Mouse (Mus musculus) kidney, adult 11 months (tissue): ENCODE measurements around the gene Srpk1.

Experiments
- DNase-seq: peaks from one replicate; pipeline ENCODE4 v3.0.0; 2022

Srpk1 gene

GRCm38 (mm10) chr17:28622300-28622759 is at the start of gene Srpk1:
TSS of gene Srpk1 (minus strand) at chr17:28622709.
- peak; percentile 86 for DNase-seq

- no peak for DNase-seq
Observed at GRCm38 (mm10) chr17:28659564-28659963, 37.1 kb upstream of the Srpk1 start.

DNA sequence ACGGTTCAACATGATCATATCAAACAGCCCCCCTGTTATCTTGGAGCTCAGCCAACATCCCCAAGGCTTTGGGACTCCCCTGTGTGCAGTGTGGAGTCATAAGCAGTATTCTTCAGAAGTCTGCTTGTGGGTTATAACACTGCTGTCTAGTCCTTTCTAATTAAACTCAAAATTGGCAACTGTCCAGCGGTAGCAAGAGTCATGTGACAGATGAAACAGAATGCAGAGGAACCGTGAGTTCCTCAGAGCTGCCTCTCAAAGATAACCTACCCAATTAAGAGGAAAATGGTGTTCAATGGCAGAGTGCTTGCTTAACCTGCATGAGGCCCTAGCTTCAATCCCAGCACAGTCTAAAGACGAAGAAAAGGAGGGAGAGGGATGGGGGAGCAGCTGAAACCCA is 35.4 kb upstream of the Srpk1 start:
- DNase-seq = no peak

DNA sequence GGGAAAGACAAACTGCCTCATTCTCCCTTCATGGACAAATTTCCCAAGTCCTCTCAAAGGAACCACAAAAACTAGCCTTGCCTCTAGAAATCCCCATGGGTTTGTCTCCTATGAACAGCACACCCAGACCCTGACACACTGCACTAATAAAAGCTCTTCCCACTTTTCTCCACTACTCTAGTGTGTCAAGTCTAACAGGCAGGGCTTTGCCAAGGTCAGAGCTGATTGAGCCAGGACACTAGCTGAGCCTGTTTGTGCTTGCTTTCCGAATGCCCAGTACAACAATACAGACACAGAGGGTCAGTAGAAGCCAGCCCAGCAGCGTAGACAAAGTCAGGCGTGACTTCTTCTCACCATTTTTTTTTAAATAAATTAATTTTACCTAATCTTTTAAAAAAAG is 27.8 kb upstream of the Srpk1 start:
- DNase-seq = no peak

DNA sequence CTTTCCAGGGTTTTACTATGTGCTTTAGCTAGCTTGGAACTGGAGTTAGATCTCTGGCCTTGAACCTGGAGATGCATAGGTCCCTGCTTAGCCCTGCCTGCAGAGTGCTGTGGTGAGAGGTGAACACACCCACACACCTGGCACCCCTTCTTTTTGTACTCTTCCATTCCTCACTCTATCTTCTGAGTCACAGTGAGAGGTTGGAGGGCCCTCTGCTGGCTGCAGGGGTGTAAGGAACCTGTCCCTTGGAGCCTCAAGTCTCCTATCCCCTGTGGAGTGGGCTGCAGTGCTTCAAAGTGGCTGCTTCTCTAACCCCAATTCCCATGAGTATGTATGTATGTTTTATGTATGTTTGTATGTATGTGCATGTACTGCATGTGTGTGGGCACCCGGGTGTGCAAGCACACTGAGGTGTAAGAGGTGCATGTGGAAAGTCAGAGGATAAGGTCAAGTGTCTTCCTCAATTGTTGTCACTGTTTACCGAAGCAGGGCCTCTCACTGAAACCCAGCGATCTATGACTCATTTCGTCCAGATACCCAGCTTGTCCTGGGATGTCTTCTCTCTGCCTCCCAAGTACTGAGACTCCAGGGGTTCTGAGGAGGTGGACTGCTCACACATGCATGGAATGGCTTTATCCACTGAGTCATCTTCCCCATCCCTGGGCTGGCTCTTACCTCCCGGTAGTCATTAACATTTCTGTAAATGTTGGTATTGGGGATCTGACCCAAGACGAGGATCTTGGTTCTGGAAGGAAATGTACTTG is 26.3 kb upstream of the Srpk1 start:
- DNase-seq = peak; percentile 17

DNA sequence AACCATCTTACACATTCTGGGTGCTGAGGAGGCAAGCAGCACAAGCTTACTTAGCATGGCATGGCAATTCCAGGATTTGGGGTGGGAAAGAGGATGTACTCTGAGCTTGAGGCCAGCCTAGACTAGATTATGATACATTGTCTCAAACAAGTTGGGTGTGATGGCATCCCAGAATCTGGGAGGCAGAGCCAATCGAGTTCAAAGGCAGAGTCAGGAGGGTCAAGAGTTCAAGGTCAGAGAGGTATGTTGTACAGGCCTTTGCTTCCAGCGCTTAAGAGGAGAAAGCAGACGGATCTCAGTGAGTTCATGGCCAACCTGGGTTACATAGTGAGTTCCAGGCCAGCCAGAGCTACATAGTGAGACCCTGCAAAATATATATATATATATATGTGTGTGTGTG is 23.7 kb upstream of the Srpk1 start:
- DNase-seq = no peak

- DNase-seq = no peak
Observed at GRCm38 (mm10) chr17:28644112-28644511, 21.6 kb upstream of the Srpk1 start.

DNA sequence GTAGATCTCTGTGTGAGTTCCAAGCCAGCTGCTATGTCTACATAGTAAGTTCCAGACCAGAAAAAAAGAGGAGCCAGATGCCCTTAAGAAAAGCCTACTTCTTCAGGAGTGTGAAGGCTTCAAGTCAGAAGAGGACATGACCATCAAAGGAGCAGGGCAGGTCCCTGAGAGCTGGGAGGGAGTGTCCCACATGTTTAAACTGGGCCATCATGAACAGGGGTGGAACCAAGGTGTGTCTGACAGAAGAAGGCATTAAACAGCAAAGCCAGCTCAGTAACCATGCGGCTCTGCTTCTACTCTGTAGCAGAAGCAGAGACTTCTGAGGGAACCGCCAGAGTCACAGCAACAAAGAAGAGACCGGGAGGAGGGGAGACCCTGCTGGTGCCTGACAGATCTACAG is 21.2 kb upstream of the Srpk1 start:
- DNase-seq = no peak

DNA sequence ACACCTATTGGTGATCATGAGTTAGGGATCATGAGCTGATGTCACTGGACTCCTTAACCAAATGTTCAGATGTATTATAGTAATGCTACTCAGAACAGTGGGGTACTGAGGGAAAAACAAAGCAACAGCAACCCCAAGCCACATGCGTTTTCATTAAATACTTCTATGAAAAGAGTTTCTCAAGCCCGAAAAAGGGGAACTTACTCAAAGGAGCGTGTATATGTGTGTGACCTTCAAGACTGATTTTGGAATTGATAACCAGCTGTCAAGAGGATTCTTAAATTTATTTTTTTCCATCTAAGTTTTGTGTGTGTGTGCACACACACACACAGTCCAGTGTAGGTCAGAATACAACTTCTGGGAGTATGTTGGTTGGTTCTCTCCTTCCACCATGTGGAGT is 17.6 kb upstream of the Srpk1 start:
- no peak for DNase-seq

DNA sequence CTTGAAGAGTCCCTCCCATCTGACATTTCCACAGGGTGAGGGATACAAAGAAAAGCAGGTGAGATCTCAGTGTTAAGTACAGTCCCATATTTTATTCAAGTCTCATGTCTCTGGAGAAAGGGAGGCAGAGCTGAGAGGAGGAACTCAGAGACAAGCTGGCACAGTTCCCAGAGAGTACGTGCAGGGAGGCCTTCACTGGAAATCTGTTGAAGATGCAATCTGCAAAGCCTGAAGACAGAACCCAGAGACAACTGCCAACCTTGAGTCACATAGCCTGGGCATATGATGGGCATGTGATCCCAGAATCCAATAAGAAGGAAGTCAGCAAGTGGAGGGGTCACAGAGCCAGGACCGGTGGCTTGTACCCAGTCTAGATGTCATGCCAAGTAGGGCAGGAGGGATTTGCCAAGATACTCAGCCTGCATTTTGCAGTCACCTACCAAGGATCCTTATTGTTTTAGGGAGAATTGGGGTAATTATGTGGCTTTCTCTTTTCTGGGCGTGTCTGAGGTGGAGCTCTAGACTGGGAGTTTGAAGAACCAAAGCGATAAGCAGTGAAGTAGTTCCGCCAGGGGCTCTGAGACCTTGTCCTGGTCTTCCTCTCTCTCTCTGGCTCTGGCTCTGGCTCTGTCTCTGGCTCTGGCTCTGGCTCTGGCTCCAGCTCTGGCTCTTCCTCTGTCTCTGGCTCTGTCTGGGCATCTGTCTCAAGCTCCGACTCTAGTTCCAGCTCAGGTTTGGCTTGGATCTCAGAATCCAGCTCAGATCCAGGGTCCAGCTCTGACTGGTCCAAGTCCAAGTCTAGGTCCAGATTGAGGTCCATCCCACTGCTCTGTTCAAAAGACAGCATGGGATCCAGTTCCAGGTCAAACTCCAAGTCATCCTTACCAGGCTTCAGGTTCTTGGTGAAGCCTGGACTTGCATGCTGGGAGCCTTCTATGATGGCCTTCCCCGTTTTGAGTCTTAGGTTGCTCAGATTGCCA is 15.5 kb upstream of the Srpk1 start:
- DNase-seq = peak; percentile 24

DNA sequence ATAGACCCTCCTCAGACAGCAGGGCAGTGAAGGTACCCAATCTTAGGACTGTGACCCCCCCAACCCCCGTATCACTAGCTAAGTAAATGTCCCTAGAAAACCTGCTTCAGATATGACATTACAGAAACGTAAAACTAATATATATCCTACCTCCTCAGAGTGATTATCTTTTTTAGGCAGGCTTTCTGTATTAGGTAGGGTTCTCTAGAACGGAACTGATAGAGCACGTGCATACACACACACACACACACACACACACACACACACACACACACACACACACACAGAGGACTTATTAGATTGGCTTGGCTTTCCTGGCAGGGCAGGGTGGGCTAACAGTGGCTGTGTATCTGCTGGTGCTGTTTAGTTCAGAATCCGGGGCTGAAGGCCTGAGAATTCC is 13.3 kb upstream of the Srpk1 start:
- no peak for DNase-seq

- DNase-seq = no peak
Observed at GRCm38 (mm10) chr17:28629125-28629524, 6.6 kb upstream of the Srpk1 start.

DNA sequence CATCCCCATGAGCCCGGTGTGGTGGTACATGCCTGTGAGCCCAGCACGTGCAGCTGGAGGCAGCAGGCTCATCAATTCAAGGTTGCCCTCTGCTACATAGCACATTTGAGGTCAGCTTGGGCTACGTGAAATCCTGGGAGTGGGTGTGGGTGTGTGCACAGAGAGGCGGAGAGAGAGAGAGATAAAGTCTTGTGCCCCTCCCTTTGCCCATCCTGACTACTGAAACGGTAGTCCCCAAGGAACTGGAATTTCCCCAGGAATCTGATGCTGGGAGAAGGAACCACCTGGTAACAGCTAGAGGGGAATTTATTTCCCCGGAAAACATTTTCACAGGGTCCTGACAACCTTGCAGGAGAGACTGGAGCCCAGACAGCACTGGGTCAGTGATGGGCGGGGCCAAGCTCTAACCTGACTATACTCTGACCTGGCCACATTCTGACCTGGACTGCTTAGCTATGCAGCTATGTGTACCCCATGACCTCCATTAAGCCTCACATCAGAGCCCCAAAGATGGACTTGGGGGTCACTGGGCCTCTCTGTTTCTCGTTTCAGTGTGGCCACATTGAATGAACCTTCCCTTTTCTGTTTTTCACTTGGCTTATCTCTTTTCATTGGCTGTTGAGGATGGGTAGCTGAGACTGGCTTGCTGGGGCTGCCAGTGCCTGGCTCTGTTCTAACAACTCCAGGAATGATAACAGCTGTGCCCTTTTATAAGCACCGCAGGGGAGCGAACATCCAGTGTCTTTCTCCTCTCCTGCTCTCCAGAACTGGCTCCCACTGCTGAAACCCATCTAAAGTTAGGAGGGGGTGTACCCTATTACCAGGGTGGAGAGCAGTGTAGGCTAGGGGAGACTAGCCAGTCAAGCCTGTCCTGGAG is 6.0 kb upstream of the Srpk1 start:
- DNase-seq = peak; percentile 26

DNA sequence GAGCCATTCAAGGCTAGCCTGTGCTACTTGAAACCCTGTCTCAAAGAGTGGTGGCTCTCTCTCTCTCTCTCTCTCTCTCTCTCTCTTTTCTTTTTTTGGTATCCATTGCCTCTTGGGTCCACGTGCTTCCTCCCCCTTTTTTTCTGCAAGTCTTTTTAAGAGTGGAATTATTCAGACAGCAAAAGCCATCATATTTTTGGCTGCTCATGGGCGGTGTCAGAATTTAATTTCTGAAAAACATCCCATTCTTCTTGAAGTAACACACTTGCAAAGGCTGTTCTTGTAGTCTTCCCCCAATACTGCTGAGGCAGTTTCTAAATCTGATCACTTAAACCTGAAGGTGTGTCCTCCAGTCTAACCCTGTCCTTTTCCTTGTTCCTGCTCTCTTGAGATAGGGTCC is 4.4 kb upstream of the Srpk1 start:
- no peak for DNase-seq

GRCm38 (mm10) chr17:28625327-28625726 is 2.8 kb upstream of the Srpk1 start:
- no peak for DNase-seq

DNA sequence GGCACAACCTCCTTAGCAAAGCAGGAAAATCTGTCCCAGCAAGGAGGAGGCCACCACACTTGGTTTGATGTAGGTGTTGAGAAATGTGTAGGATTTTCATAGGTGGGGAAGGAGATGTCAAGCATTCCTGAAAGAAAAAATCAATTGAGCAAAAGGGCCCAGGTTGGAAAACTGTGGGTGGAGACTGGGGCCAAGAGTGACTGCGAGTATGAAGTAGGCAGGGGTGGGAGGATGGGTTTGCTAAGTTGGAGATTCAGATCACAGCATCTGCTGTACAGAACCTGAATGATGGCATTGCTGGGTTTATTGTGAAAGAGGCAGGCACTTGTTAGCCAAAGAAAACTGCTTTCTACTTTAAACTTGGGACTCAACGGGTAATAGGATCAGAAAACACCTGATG is 2.3 kb upstream of the Srpk1 start:
- DNase-seq = no peak

DNA sequence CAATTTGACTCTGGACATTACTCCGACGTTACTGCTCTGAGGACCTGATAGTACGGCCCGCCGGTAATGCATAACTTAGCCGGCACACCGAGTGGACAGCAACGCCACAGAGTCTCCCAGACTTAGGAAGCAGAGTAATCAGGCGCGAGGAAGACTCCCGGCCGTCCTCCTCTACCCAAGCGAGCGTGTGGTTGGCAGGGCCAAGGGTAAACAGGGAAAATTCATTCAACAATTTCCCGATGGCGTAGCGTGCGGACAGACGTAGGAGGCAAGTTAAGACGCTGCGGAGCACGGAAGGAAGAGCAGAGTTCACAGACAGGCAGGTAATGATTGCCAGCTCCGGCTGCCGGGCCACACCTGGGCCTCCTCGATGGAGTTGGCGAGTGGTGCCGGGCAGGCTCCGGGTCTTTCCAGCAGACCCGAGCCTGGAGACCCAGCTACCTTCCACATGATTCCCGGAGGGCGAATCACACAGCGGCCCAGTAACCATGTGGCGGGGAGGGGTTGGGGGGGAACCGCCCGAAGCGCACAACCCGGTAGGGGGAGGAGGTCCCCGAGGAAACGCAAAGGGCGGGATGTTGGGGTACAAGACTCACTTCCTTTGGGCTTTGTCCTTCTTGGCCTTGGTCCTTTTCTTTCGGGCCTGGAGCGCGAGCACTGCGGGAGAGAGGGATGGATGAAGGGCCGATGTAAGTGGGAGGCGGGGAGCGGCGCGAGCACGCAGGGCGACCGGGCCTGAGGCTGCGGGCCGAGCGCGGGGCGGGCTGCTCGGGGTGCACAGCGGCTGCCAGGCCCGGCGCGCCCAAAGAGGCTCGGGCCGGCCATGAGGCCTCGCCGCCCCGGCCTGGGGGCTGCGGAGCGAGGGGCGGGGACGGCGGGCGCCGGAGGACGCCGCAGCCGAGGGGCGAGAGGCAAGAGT is 869 bp downstream of the Srpk1 start:
- DNase-seq = peak; percentile 78

DNA sequence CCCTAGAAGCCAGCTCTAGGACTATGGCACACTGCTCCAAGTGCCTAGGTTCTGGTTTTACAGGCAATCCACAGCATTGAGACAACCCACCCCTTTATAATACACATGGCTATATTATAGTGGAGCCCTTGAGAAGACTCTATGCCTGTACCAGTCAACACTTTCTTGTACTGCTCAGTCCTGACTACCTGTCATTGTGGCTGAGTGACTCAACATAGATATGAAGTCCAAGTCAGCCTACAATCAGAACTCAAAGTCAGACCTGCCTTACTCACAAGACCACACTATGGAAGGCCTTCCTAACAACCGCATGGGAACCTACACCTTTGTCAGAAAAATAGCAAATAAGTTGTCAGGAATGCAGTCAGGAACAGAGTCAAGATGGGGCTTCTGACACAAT is 3.7 kb downstream of the Srpk1 start:
- no peak for DNase-seq

DNA sequence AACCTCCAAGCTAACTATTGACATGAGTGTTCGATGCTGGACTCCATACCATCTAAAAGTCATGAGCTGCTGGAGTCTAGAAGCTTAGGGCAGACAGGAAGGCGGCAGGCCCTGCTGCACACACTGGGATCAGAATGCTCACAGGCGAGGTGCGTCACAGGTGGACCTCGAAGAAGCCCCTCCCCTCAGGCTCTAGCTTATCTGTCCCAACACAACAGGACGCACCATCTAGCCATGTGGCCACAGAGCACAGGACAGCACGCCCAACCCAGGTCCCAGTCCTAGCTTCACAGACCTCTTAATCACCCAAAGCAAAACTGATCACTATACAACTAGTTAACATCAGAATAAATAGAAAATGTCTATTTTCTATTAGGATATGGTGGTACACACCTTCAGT is 4.4 kb downstream of the Srpk1 start:
- DNase-seq = no peak

GRCm38 (mm10) chr17:28617636-28618035 is 4.9 kb downstream of the Srpk1 start:
- DNase-seq = no peak

- no peak for DNase-seq
Observed at GRCm38 (mm10) chr17:28615332-28615731, 7.2 kb downstream of the Srpk1 start.

DNA sequence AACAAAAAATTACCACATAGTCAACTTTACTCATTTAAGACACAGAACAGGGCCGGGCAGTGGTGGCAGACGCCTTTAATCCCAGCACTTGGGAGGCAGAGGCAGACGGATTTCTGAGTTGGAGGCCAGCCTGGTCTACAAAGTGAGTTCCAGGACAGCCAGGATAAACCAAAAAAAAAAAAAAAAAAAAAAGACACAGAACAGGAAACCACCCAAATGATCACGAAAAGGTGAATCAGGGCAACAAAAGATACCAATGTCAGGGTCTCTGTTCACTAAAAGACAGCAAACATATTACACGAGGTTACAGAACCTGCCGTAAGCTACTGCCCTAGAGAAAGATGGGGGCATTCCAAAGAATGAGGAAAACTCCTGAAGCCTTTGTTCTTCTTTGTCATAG is 9.4 kb downstream of the Srpk1 start:
- DNase-seq = no peak
